Mouse (Mus musculus) inflammation-experienced regulatory T-cells, adult 6 months (primary cell): ENCODE measurements around the gene Etl4. TPM values are rescaled to one million over a fixed set of nuclear protein-coding genes. Genes with fewer than 3 reads are reported as not detected.

Experiments
- ATAC-seq: one replicate; pipeline ENCODE4 v1.8.0; 2017
- polyA plus RNA-seq, 3 experiments: library from polyadenylated mRNA; unstranded; fragments of 100-300 nt; shearing (Covaris generic); gene quantifications; one replicate each; pipeline ENCODE4 v1.2.1; 2017

The Etl4 gene
- polyA plus RNA-seq, 3 experiments from 2014 or later = 0.40 TPM; not detected in 2

DNA sequence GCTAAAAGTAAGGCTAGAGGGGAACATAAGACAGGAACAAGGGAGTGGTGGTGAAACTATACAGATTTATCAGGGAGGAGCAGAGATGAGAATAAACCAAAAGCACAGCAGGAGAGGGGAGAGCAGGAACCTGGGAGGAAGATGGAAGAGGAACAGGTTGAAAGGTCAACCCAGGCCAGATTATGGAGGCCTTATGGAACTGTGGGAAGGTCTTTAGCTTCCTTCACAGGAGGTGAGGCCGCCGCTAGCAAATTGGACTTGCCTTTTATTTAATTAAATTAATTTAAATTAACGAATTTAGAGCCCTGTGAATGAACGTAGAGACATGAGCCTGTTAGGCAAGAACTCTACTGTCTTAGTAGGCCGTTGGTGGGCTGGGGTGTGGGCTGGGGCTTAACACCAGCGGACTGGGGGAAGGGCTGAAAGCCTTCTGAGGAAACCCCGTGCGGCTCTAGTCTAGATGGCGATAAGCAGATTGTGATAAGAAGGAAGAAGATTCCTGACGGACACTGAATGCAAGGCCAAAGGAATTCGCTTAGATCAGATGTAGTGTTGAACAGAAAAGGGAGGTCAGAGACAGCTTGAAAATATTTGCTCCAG lies 612.2 kb downstream of the Etl4 start:
- no peak for ATAC-seq

DNA sequence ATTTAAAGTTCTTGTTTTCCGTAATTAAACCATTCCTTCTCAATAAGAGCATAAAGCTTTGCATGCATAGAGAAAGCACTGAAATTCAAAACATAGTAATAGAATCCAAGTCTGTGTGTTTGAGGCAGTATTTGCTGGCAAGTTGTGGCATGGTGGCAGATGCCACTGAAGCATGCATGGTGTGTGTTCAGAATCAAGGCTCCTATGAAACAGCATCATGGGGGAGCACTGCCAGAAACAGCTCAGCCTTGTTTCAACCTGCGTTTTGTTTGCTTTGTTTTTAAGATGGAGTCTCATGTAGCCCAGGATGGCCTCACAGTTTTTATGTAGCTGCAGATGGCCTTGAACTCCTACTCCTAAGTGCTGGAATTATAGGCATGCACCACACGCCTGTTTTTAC lies 614.1 kb downstream of the Etl4 start:
- no peak for ATAC-seq

DNA sequence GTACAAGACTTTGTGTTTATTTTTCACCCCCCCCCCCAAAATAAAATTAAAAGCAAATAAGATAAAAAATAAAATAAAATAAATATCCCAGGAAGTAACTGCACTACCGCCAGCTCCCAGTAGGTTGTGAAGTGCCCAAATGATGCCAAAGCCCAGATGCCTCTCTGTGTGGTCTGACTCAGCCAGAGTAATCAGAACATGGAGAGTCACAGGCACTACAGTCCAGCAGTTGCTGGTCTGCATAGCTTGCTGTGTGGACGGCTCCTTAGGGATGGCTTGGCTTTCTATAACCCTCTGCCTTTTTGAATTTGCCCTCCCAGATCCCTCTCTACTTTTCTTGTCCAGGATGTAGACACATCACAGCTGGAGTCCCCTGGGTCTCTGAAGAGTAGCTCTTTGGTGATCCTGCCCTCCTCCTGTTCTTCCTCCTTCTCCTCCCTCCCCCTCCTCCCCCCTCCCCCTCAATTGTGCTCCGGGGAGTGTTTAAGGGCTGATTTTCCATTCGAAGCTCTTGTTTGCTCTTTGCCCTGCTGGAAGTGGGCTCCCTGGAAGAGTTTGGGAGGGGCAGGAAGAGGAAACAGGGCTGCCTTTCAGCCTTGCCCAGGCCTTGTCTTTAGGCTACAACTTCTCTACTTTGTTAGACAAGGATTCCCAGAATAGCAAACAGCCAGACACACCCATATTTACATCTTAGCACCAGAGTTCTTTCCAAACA lies 616.5 kb downstream of the Etl4 start:
- ATAC-seq = no peak

DNA sequence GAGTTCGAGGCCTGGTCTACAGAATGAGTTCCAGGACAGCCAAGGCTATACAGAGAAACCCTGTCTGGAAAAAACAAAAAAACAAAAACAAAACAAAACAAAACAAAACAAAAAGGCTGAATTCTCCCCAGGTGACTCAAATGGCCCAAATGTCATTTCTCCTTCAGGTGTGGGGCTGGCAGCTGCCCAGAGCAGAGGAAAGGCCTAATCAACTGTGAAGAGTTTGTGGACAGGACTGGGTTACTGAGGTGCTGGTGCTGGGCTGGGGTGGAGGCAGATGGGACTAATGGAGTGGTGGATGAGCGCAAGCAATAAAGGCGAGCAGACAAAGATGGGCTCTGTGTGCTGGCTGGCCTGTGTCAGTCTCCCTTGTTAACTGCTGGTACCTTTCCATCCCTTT lies 617.3 kb downstream of the Etl4 start:
- ATAC-seq = no peak

DNA sequence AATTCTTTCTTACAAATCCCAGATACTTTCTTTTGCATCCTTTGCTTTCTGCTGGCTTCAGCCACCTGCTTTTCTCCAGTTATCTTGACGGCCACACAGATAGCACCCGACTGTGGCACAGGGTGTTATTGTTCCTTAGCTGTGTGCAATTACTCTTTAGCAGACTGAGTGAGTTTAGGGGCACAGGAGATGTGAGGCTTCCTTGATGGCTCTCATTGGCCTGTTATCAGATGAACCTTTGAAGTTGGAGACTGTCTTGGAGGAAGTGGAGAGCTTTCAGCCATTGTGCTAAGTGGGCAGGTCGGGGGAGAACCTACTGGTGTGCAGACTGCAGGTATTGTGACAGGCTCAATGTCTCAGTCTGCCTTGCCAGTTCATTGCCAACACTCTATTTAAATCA lies 623.0 kb downstream of the Etl4 start:
- ATAC-seq = no peak

DNA sequence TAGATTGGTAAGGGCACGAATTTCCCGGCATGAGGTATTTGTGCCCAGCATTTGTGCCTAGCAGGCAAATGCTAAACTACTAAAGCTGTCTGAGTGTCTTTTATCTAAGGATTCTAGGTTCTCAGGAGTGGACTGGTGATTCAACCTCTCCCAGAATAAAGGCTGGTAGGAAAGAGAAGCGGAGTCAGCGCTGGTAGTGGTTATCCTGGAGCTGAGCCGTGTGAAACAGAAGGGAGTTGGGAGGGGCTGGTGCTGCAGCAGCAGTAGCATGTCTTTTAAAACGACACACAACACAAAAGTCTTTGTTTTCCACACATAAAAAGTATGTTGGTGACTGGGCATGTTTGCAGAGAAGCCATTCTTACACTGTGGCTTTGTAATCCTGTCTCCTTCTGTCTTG lies 628.2 kb downstream of the Etl4 start:
- ATAC-seq = no peak

GRCm38 (mm10) chr2:20538871-20539270 lies 629.3 kb downstream of the Etl4 start:
- no peak for ATAC-seq

DNA sequence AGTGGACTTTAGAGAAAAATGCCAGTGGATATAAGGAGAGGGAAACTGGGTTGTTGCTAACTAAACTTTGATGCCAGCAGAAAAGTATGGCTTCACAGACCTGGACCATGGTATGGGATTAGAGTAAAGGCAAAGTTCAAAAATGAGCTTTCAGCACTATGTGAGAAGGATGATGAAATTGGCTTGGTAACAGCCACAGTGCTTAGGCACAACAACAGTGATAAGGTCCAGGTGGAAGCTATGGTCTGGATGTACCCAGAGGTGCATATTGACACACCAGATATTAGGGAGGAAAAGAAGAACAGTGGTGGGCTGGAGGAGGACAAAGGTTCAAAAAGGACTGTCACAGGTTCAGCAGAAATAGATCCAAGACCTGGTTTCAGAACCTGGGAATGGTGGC lies 631.7 kb downstream of the Etl4 start:
- no peak for ATAC-seq

DNA sequence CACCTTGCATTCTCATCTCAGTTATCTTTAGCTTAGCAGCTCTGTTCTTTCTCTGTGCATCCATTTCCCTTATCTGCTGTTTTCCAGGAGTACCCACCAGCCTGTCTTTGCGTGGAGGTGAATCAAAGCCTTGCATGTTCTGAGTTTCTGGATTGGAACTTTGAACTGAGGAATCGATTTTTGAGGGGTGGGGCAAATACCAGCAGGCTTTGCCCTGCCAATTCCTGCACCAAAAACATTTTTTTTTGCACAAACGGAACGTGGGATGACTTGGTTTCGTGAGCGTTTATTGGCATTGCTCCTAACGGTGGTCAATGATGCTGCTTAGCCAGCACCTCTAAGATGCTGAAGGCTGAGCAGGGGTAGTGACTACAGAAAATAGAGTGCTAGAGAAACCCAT lies 632.7 kb downstream of the Etl4 start:
- no peak for ATAC-seq

- ATAC-seq = no peak
Measured at GRCm38 (mm10) chr2:20545624-20546023, 636.0 kb downstream of the Etl4 start.

GRCm38 (mm10) chr2:20546496-20547348 lies 637.1 kb downstream of the Etl4 start:
- no peak for ATAC-seq

GRCm38 (mm10) chr2:20547349-20547677 lies 637.7 kb downstream of the Etl4 start:
- no peak for ATAC-seq

- no peak for ATAC-seq
Measured at GRCm38 (mm10) chr2:20547686-20548624, 638.4 kb downstream of the Etl4 start.

DNA sequence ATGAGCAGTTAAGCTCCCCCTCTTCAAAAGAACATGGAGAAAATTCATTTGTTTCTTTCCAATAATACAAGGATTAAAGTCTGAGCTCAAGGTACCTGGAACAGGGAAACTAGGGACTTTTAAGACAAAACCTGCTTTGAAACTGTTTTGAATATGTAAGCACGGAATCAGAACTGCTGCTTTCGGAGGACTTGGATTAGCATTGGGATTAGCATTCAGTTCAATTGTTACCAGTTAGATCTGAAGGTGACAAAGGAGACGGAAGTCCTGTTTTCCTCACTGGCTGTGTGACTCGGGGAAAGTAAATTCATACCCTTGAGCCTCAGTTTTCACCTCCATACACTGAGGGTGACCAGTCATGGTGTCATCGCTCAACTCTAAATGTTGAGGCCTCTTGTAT lies 639.5 kb downstream of the Etl4 start:
- no peak for ATAC-seq

DNA sequence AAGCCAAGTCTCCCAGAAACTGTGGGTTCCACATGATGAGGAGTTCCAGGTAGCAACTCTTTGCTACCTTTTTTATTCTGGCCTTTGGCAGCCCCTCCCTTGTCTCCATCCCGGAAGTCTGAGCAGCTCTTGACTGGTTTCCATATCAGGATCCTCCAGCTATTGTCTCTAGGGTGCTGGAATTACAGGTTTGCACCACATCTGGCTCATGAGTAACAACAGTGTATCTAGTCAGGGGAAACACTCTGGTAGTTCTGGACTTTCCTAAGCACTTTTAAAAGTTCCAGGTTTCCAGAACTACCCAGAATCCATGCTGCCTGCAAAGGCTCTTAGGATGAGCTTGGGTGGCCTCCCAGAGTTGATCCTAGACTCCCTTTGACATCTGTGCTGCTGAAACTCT lies 640.4 kb downstream of the Etl4 start:
- ATAC-seq = no peak

DNA sequence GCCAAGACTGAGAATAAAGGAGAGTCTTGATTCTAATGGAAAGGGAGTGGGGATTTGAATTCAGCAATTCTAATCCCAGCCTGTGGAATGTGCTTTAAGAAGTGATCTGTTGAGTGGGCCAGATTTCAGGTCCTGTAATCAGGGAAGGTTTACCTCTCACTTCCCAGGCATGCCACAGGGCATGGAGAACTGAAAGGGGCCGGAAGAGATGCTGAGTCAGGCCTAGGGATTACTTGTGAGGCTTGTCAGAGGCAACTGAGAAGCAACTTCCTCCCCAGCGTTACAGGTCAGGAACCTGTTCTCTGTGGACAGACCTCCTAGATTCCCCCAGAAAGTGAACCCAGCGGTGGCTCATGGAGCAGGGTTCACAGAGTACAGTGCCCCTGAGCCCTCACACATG lies 646.1 kb downstream of the Etl4 start:
- no peak for ATAC-seq

DNA sequence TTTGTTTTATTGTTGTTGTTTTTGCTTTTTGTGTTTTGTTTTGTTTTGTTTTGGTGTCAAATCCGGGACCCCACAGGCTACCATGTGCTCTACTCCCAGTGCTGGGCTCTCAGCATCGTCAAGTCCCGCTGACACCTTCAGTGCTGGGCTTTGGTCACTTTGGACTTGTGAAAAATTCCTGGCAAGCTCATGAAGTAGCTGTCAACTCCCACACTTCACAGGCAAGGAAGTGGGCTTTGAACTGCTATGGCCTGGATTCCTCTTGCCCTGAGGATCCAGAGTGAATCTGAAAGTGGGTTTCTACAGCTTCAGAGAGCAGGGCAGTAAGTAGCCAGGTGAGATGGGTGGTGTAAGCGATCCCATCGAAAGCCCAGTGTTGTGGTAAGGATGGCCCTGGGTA lies 649.5 kb downstream of the Etl4 start:
- ATAC-seq = no peak

DNA sequence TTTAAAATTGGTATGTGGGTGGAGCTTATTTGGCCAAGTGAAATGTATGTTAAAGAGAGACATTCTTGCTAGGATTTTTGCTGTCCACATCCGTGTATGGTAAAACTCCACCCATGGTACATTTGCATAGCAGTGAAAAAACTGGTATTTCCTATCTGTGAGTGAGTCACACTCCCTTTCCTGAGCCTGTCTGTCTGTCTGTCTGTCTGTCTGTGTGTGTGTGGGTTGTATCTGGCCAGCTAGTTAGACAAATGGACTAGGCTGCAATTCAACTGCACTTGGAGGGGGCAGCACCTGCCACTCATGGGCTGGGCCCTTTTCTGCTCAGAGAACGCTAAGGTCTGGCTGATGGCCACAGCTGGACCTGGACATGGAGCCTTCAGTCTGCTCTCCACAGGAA lies 650.1 kb downstream of the Etl4 start:
- no peak for ATAC-seq

DNA sequence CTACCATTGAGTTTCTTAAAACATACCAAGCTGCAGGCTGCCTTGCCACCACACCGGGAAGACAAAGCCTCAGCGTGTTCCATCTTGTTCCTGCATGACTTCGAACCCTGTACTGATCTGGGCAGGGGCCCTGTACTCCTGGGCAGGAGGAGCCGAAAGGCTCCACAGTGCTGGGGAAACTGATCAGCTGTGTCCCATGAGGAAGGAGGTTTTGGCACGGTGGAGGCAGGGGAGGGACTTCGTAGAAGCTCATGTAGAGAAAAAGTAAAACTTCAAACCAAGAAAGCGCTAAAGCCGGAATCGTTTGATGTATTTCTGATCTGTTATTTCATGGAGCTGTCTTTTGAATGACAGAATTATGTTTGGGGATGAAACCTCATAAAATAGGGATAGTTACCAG lies 651.0 kb downstream of the Etl4 start:
- no peak for ATAC-seq

DNA sequence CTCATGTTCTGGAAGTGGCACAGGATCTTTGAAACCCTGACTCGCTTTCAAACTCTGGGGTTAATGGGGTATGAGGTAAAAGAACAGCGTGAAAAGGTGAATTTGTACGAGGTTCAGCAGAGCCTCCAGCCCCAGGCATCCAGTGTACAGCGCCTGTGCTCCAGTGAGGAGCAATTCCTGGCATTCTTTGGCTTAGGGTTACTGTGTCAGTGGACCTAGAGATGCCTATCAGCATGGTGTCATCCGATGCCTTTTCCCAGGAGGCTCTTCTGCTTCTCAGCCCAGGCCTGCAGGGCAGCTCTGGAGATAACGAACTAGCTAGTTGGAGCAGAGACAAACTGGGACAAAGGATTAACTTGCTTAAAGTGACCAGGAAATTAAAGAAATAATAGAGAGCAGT lies 653.5 kb downstream of the Etl4 start:
- no peak for ATAC-seq

GRCm38 (mm10) chr2:20568456-20568855 lies 658.9 kb downstream of the Etl4 start:
- no peak for ATAC-seq

DNA sequence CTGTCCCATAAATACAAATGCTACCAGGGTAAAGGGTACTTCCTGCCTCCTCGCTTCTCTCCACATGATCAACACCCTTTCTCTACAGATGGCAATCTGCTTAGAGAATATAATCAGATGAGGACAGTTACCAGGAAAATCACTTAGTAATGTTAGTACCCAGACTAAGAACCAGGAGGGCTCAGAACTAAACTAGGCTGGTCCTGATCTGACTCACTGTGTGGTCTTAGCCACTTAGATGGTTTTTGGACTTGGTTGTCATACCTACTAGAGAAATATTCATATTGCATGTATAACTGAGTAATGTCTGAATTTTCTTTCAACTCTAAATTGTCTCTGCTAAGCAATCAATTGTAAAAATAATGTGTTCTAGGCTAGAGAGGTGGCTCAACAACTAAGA lies 662.4 kb downstream of the Etl4 start:
- ATAC-seq = no peak

GRCm38 (mm10) chr2:20580331-20580730 lies 670.8 kb downstream of the Etl4 start:
- ATAC-seq = no peak
